Mouse (Mus musculus): ENCODE measurements at regions not wholly inside any gene's neighbourhood (a gene's known extent, or its start where the extent isn't known, plus 50 kb on each side); places are given as distances from the start of the nearest gene placed in this dataset.

DNA sequence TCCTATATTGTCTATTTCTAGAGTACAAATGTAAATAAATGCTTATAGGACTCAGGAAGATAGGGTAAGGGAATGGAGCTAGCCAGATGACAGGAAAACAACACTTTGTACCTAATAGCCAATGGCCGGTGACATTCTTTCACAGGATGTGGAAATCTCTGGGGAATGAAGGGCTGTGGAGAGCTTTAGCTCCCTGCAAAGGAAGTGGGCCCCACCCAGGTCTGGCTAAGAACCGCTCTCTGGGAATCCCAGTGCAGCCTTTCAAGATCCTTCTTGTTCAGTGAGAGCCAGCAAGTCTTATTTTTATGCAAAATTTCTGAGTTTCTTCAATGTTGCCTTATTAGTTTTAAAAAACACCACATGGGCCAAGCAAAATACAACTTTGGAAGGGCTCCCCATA lies 54.7 kb upstream of the Pappa2 start:
- no peak overlapping the region for H3K4me3 ChIP-seq (ENCODE audit: low read depth, low read length)
- no peaks in the 10 kb centered on the region for H3K27me3 ChIP-seq (replicated peaks; ENCODE audit: insufficient read depth, low read length)
- H3K4me2 ChIP-seq (replicated peaks; ENCODE audit: low read depth, low read length) = no peak overlapping the region
- H3K36me3 ChIP-seq (ENCODE audit: insufficient read depth, low read length) = no peaks in the 10 kb centered on the region
- DNase-seq (ENCODE audit: low spot score) = peak; percentile 7
- H3K27ac ChIP-seq (ENCODE audit: low read length) = no peak overlapping the region
- peak; percentile 35; the same call in 1 of the 2 replicates for ATAC-seq
- WGBS = 61% methylated on average over 2 of the region's 2 CpGs
- no peaks in the 10 kb centered on the region for H3K4me1 ChIP-seq (ENCODE audit: insufficient read depth, low read depth, low read length)
- H3K9ac ChIP-seq (replicated peaks; ENCODE audit: low read depth) = no peak overlapping the region
- H3K9me3 ChIP-seq (ENCODE audit: low read length) = no peaks in the 10 kb centered on the region
- no peak for TF ChIP-seq CTCF (IDR thresholded peaks at IDR 0.05)
- no peak for TF ChIP-seq EP300 (IDR thresholded peaks at IDR 0.05)

DNA sequence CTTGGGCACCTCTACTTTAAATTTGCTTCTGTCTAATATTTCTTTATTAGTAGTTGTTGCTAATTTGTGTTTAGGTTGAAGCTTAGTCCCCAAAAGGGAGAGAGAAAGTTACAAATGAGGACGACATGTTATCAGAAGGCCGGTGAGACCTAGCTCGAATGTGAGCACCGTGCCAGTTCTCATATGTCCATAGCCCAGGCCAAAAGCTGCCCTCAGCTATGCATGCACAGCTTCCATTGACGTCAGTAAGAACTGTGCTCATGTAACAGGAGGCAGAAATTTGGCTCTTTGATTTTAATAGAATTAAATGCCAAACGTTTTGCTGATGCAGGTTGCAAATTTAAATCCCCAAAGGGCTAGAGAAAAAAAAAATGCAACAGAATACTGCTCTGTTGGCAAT lies 56.1 kb upstream of the Pappa2 start:
- Histone ChIP-seq H3K27me3 (replicated peaks; ENCODE audit: insufficient read depth, low read length) (no peaks in the 10 kb centered on the region), H3K4me1 (ENCODE audit: insufficient read depth, low read depth, low read length) (no peaks in the 10 kb centered on the region), H3K9me3 (ENCODE audit: low read length) (no peaks in the 10 kb centered on the region), H3K36me3 (ENCODE audit: insufficient read depth, low read length) (no peaks in the 10 kb centered on the region), H3K4me2 (replicated peaks; ENCODE audit: low read depth, low read length) (no peak overlapping the region), H3K4me3 (ENCODE audit: low read depth, low read length) (no peak overlapping the region), H3K9ac (replicated peaks; ENCODE audit: low read depth) (no peak overlapping the region), H3K27ac (ENCODE audit: low read length) (no peak overlapping the region)
- WGBS = 71% methylated on average over 6 of the region's 6 CpGs
- ATAC-seq (no peak), DNase-seq (ENCODE audit: low spot score) (no peak)
- TF ChIP-seq EP300 (IDR thresholded peaks at IDR 0.05) (no peak), CTCF (IDR thresholded peaks at IDR 0.05) (no peak)

DNA sequence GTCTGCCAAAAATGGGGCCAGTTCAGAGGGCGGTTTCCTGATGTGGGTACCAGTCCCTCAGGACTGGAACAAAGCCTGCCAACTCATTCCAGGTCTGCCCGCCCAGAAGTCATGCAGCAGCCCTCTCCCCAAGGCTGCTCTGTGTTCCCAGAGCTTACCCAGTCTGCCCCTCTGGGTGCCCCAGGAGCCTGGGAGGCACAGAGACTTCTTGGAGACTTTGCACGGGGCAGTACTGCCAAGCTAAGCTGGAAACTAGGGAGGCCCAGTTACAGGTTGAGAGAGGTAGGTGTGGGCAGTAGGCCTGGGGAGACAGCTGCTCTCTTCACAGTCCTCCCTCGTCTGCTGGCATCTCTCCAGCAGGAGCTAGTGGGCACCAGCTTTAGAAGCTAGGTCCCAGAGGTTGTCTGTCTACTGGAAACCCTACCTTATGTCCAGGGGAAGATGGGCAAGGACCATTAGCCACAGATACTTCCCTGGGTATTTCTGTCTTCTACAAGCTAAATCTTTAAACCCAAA lies 65.6 kb upstream of the Pappa2 start:
- WGBS = 64% methylated on average over 4 of the region's 4 CpGs
- no peaks in the 10 kb centered on the region for H3K9me3 ChIP-seq (ENCODE audit: low read length)

DNA sequence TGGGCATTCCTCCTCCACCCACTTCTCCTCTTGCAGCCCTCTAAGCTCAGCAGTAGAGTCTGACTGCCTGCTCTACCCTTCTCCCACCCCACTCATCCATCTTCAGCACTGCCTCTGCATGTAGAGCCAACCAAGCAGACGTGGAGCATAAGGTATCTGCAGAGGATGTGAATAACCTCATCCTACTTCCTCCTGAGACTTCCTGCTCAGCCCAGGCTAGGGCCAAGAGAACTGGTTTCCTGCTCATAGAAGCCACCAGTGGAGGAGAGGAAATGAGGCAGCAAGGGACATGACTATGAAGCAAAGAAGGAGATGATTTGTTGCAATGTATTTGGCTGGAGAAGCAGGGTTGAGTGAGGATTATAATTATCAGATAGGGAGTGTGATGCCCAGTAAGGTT lies 84.7 kb upstream of the Pappa2 start:
- H3K27ac ChIP-seq (ENCODE audit: low read length) = no peak overlapping the region
- H3K4me1 ChIP-seq (ENCODE audit: insufficient read depth, low read depth, low read length) = no peaks in the 10 kb centered on the region
- TF ChIP-seq EP300 (IDR thresholded peaks at IDR 0.05) = peak; percentile 21; the same call in 1 of the 2 replicates
- TF ChIP-seq CTCF (IDR thresholded peaks at IDR 0.05) = no peak
- ATAC-seq (peak; percentile 64), DNase-seq (ENCODE audit: low spot score) (peak; percentile 6)
- no peak overlapping the region for H3K4me2 ChIP-seq (replicated peaks; ENCODE audit: low read depth, low read length)
- H3K9me3 ChIP-seq (ENCODE audit: low read length) = no peaks in the 10 kb centered on the region
- no peaks in the 10 kb centered on the region for H3K27me3 ChIP-seq (replicated peaks; ENCODE audit: insufficient read depth, low read length)
- H3K9ac ChIP-seq (replicated peaks; ENCODE audit: low read depth) = no peak overlapping the region
- no peaks in the 10 kb centered on the region for H3K36me3 ChIP-seq (ENCODE audit: insufficient read depth, low read length)
- H3K4me3 ChIP-seq (ENCODE audit: low read depth, low read length) = no peak overlapping the region
- WGBS = 26% methylated on average over 1 of the region's 1 CpGs

More for the DNA sequence above, 65.6 kb upstream of the Pappa2 start:
- TF ChIP-seq EP300 (IDR thresholded peaks at IDR 0.05) (no peak), CTCF (IDR thresholded peaks at IDR 0.05) (no peak)
- H3K9ac ChIP-seq (replicated peaks; ENCODE audit: low read depth) = no peak overlapping the region
- no peaks in the 10 kb centered on the region for H3K36me3 ChIP-seq (ENCODE audit: insufficient read depth, low read length)
- DNase-seq (ENCODE audit: low spot score) = no peak
- no peaks in the 10 kb centered on the region for H3K27me3 ChIP-seq (replicated peaks; ENCODE audit: insufficient read depth, low read length)
- no peak for ATAC-seq
- H3K4me2 ChIP-seq (replicated peaks; ENCODE audit: low read depth, low read length) = no peak overlapping the region
- no peaks in the 10 kb centered on the region for H3K4me1 ChIP-seq (ENCODE audit: insufficient read depth, low read depth, low read length)
- no peak overlapping the region for H3K4me3 ChIP-seq (ENCODE audit: low read depth, low read length)
- H3K27ac ChIP-seq (ENCODE audit: low read length) = no peak overlapping the region

DNA sequence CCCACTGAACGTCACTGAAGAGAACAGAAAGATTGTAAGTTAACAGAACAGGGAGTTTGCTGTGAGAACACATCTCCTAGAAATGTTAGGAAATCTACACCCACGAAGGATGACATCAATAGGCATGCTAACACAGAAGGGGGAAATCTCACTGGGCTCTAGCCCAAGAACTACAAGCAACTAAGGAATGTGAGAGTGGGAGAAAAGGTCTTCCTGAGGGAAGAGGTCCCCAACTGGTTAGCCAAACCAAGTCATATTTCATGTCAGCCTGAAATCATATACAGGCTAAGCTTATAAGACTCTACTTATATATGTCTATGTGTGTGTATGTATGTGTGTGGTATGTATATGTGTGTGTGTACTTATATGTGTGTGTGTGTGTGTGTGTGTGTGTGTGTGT lies 118.9 kb upstream of the Pappa2 start:
- TF ChIP-seq EP300 (IDR thresholded peaks at IDR 0.05) (no peak), CTCF (IDR thresholded peaks at IDR 0.05) (no peak)
- Histone ChIP-seq H3K27ac (ENCODE audit: low read length) (no peak overlapping the region), H3K4me3 (ENCODE audit: low read depth, low read length) (no peak overlapping the region), H3K9me3 (ENCODE audit: low read length) (no peaks in the 10 kb centered on the region), H3K4me1 (ENCODE audit: insufficient read depth, low read depth, low read length) (no peaks in the 10 kb centered on the region), H3K27me3 (replicated peaks; ENCODE audit: insufficient read depth, low read length) (no peaks in the 10 kb centered on the region), H3K9ac (replicated peaks; ENCODE audit: low read depth) (no peak overlapping the region), H3K36me3 (ENCODE audit: insufficient read depth, low read length) (no peaks in the 10 kb centered on the region), H3K4me2 (replicated peaks; ENCODE audit: low read depth, low read length) (no peak overlapping the region)
- DNase-seq (ENCODE audit: low spot score) (peak; percentile 9), ATAC-seq (no peak)
- 51% methylated on average over 2 of the region's 2 CpGs for WGBS

DNA sequence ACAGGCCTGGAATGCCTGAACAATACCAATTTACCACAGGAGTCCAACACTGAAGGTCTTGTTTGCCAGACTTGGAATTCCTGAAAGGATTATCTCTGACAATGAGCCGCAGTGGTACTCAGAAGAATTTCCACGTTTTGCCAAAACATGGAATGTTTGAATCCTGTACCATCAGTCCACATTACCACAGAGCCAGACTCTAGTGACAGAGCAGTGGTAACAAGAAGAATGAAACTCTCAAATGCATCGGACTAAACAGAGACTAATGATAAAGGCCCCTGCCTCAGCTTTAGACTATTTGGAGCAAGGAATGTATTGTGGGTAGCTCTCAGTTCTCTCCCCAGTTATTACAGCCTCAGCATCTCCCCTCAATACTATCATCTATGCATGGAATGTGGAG lies 109.9 kb upstream of the Cop1 start:
- DNase-seq (ENCODE audit: low spot score) (no peak), ATAC-seq (no peak)
- H3K4me2 ChIP-seq (replicated peaks; ENCODE audit: low read depth, low read length) = no peak overlapping the region
- H3K9ac ChIP-seq (replicated peaks; ENCODE audit: low read depth) = no peak overlapping the region
- 71% methylated on average over 3 of the region's 3 CpGs for WGBS
- no peaks in the 10 kb centered on the region for H3K36me3 ChIP-seq (ENCODE audit: insufficient read depth, low read length)
- no peak for TF ChIP-seq EP300 (IDR thresholded peaks at IDR 0.05)
- no peak for TF ChIP-seq CTCF (IDR thresholded peaks at IDR 0.05)
- no peaks in the 10 kb centered on the region for H3K9me3 ChIP-seq (ENCODE audit: low read length)
- no peak overlapping the region for H3K4me3 ChIP-seq (ENCODE audit: low read depth, low read length)
- no peak overlapping the region for H3K27ac ChIP-seq (ENCODE audit: low read length)
- no peaks in the 10 kb centered on the region for H3K27me3 ChIP-seq (replicated peaks; ENCODE audit: insufficient read depth, low read length)
- no peaks in the 10 kb centered on the region for H3K4me1 ChIP-seq (ENCODE audit: insufficient read depth, low read depth, low read length)

DNA sequence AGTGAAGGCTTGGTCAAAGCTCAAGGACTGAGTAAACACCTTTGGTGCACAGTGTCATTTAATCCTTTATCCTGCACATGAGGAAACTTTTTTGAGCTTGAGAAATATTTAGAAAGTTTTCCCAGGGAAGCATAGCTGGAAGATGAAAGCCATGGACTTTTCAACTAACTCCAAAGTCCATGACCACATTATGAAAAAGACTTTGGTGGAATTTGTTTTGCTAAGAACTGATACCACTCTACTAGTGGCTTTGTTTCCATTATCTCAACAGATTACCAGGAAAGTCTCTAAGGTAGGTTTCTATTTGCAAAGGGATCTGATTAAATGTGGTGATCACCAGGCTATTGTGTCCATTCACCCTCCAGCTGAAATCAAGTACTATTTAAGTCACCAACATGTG lies 107.2 kb upstream of the Cop1 start:
- no peaks in the 10 kb centered on the region for H3K36me3 ChIP-seq (ENCODE audit: insufficient read depth, low read length)
- H3K9me3 ChIP-seq (ENCODE audit: low read length) = no peaks in the 10 kb centered on the region
- no peak for DNase-seq (ENCODE audit: low spot score)
- H3K4me2 ChIP-seq (replicated peaks; ENCODE audit: low read depth, low read length) = no peak overlapping the region
- ATAC-seq = no peak
- no peak overlapping the region for H3K4me3 ChIP-seq (ENCODE audit: low read depth, low read length)
- no peak overlapping the region for H3K9ac ChIP-seq (replicated peaks; ENCODE audit: low read depth)
- TF ChIP-seq EP300 (IDR thresholded peaks at IDR 0.05) = no peak
- TF ChIP-seq CTCF (IDR thresholded peaks at IDR 0.05) = no peak
- H3K27ac ChIP-seq (ENCODE audit: low read length) = no peak overlapping the region
- no peaks in the 10 kb centered on the region for H3K4me1 ChIP-seq (ENCODE audit: insufficient read depth, low read depth, low read length)
- no peaks in the 10 kb centered on the region for H3K27me3 ChIP-seq (replicated peaks; ENCODE audit: insufficient read depth, low read length)
